9 mouse cellular contexts compared by ENCODE assay signal in genomic region chr11:100646265-100646664, GRCm38 (mm10). TPM values are rescaled to one million over a fixed set of nuclear protein-coding genes. Genes with fewer than 3 reads are reported as not detected.
DNase-seq lines count a peak whose midpoint lies in the region; ATAC-seq lines count a peak whose summit lies in the region.
"Had no signal": no experiment of that assay in that cellular context is flagged by ENCODE, and none has a peak within 500 bp of the region (broad histone marks: within the 10 kb centered on the region; RNA-seq: fewer than 3 reads in every experiment).

No protein-coding gene starts in this region.

- no peak overlapping the region for H3K9ac ChIP-seq in liver, embryonic 12.5 days
- H3K9ac ChIP-seq: neural tube, embryonic 13.5 days had no signal

- no peaks in the 10 kb centered on the region for H3K4me1 ChIP-seq in liver, embryonic 12.5 days

- no peaks in the 10 kb centered on the region for H3K36me3 ChIP-seq in liver, embryonic 12.5 days
- H3K36me3 ChIP-seq: neural tube, embryonic 13.5 days had no signal

- H3K27ac ChIP-seq in liver, embryonic 12.5 days, result no peak overlapping the region
- H3K27ac ChIP-seq: neural tube, embryonic 13.5 days had no signal

- H3K27me3 ChIP-seq in liver, embryonic 12.5 days (replicated peaks), result peaks cover 74% of the 10 kb centered on the region

- 12% methylated on average over 1 of the region's 1 CpGs for WGBS in liver, embryonic 12.5 days (ENCODE audit: insufficient replicate concordance)

- no peak overlapping the region for H3K4me3 ChIP-seq in liver, embryonic 12.5 days
- H3K4me3 ChIP-seq: neural tube, embryonic 13.5 days had no signal

- H3K4me2 ChIP-seq in liver, embryonic 12.5 days, result no peak overlapping the region
- H3K4me2 ChIP-seq: neural tube, embryonic 13.5 days had no signal

- ATAC-seq in liver, embryonic 12.5 days, result peak; percentile 40; the same call in 1 of the 2 replicates

- DNase-seq in adrenal gland, postnatal 25 days, result peak; percentile 59
- DNase-seq in adrenal gland, postnatal 4 days (ENCODE audit: low spot score in 2 of 2), result no peak
- DNase-seq in left cerebral cortex, adult 18-20 months (ENCODE audit: low spot score in 2 of 2), result peak; percentile 20 to 25
- DNase-seq in left cerebral cortex, adult 11 months (ENCODE audit: low spot score), result no peak
- peak; percentile 48 for DNase-seq in c-Kit-positive CD71-negative TER-119-negative erythroid progenitor cells, embryonic 14.5 days (ENCODE audit: low read depth)
- DNase-seq in testis, postnatal 10 days (ENCODE audit: low spot score), result peak; percentile 76
- no peak for DNase-seq in cerebellum, adult 9-11 months

- H3K9me3 ChIP-seq in liver, embryonic 12.5 days (replicated peaks), result no peaks in the 10 kb centered on the region
- H3K9me3 ChIP-seq: neural tube, embryonic 13.5 days had no signal

RNA-seq across cellular contexts. Expression of gene Dnajc7, which starts 26.3 kb away (rescaled TPM):
- 237 and 251 TPM in 2 replicates for total RNA-seq in adrenal gland, postnatal 25 days (2021)
- total RNA-seq in adrenal gland, postnatal 4 days (2021), result 100 to 1,000 TPM; 296 to 306 TPM
- total RNA-seq in left cerebral cortex, adult 18-20 months (2021), result 100 to 1,000 TPM; 258 to 267 TPM
- 109 and 122 TPM in 2 replicates for polyA plus RNA-seq in liver, embryonic 12.5 days (2016; fragmentation: Nextera tagmentation; extraction: Ambion mirVana)

RNA-seq across cellular contexts. Expression of gene Nkiras2, which starts 27.2 kb away (rescaled TPM):
- 40.3 and 46.8 TPM in 2 replicates for total RNA-seq in adrenal gland, postnatal 25 days (2021)
- 10 to 100 TPM; 49.5 to 50.0 TPM for total RNA-seq in adrenal gland, postnatal 4 days (2021)
- total RNA-seq in left cerebral cortex, adult 18-20 months (2021), result 10 to 100 TPM; 11.7 to 13.0 TPM
- 22.5 and 24.4 TPM in 2 replicates for polyA plus RNA-seq in liver, embryonic 12.5 days (2016; fragmentation: Nextera tagmentation; extraction: Ambion mirVana)

RNA-seq across cellular contexts. Expression of gene Zfp385c, which starts 46.0 kb away (rescaled TPM):
- 0.43 TPM in 1 of 2 replicates, not detected in the other for total RNA-seq in adrenal gland, postnatal 25 days (2021)
- under 1 TPM; 0.59 to 0.64 TPM for total RNA-seq in adrenal gland, postnatal 4 days (2021)
- total RNA-seq in left cerebral cortex, adult 18-20 months (2021), result under 1 TPM; 0.35 to 0.66 TPM
- 0.32 TPM in 1 of 2 replicates, not detected in the other for polyA plus RNA-seq in liver, embryonic 12.5 days (2016; fragmentation: Nextera tagmentation; extraction: Ambion mirVana)

RNA-seq across cellular contexts. Expression of gene Dhx58, which starts 57.8 kb away (rescaled TPM):
- 47.4 and 63.8 TPM in 2 replicates for total RNA-seq in adrenal gland, postnatal 25 days (2021)
- total RNA-seq in adrenal gland, postnatal 4 days (2021), result 10 to 100 TPM; 12.6 to 14.2 TPM
- total RNA-seq in left cerebral cortex, adult 18-20 months (2021), result 1 to 10 TPM; 1.8 to 2.4 TPM
- 1.5 and 2.1 TPM in 2 replicates for polyA plus RNA-seq in liver, embryonic 12.5 days (2016; fragmentation: Nextera tagmentation; extraction: Ambion mirVana)

Comparison
In these comparisons a context has a peak if more than half of its experiments do, and no peak if none do; other contexts are left out.
1. DNase-seq: peak in adrenal gland, postnatal 25 days (single experiment), left cerebral cortex, adult 18-20 months (2 of 2), c-Kit-positive CD71-negative TER-119-negative erythroid progenitor cells, embryonic 14.5 days (single experiment) and testis, postnatal 10 days (single experiment); none in adrenal gland, postnatal 4 days (0 of 2), left cerebral cortex, adult 11 months (single experiment) and cerebellum, adult 9-11 months (single experiment).